Mouse (Mus musculus) megakaryocyte, embryonic 14.5 days (primary cell): ENCODE measurements around the gene Cdca4.

Experiments
- FLI1 ChIP-seq: IDR thresholded peaks from 2 replicates; pipeline ENCODE4 v1.6.1; 2012; ENCODE audit warnings: low read length, inconsistent platforms, mixed read lengths
- GATA1 ChIP-seq: IDR thresholded peaks from 3 replicates; pipeline ENCODE4 v1.6.1; 2012; ENCODE audit warnings: mixed read lengths, low read length, inconsistent platforms, borderline replicate concordance

GRCm38 (mm10) chr12:112876332-112877072 lies 47.3 kb upstream of the Cdca4 start:
- TF ChIP-seq GATA1: no peak
- no peak for TF ChIP-seq FLI1
